Mouse (Mus musculus): ENCODE data around the gene Olfr1287. TPM values are rescaled to one million over a fixed set of nuclear protein-coding genes. Genes with fewer than 3 reads are reported as not detected.

Olfr1287 gene
- total RNA-seq (2012; rRNA removed): not detected in 2 replicates
- not detected for polyA plus RNA-seq (2012; ENCODE audit: insufficient read depth in 1 of 2, insufficient read length in 2 of 2, low read depth in 1 of 2, low replicate concordance in 2 of 2, missing spikeins in 1 of 2)

DNA sequence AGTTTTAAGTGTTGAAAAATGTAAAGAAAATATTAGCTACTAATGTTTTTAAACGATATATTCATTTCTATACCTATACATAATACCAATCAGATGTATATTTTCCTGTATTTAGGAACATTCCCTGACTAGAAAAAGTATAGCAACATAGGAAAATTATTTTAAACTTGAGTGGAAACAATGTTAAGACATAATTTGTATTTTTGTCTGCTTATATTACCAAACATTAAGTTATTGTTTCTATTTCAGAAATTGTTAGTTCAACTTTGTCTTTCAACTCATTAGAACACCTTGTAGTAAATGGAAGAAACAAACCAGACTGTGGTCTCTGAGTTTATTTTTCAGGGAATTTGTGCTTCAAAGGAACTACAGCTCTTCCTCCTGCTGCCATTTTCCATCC, at the start of gene Olfr1287:
Gene Olfr1287 (plus strand): TSS at position 301 of the 400 bp plus-strand sequence.
- Histone ChIP-seq H3K36me3 (ENCODE audit: control insufficient read depth in 1 of 2, insufficient read depth in 2 of 2, low read length in 2 of 2) (no peaks in the 10 kb centered on the region), H3K27ac (ENCODE audit: control insufficient read depth, low read depth, low read length) (no peak within 1 kb of the TSS), H3K4me1 (ENCODE audit: control insufficient read depth in 1 of 2, insufficient read depth in 2 of 2, low read length in 2 of 2) (no peaks in the 10 kb centered on the region), H3K9ac (ENCODE audit: control insufficient read depth, low read depth, low read length, poor library complexity, severe bottlenecking) (no peak within 1 kb of the TSS), H3K27me3 (ENCODE audit: control insufficient read depth in 1 of 2, insufficient read depth in 2 of 2, low read length in 2 of 2) (no peaks in the 10 kb centered on the region), H3K4me3 (ENCODE audit: control insufficient read depth in 1 of 2, insufficient read depth in 1 of 2, low read depth in 2 of 2, low read length in 2 of 2) (no peak within 1 kb of the TSS), H3K9me3 (replicated peaks; ENCODE audit: insufficient read depth, low read length) (no peaks in the 10 kb centered on the region), H3K79me2 (ENCODE audit: control insufficient read depth, insufficient read depth, low read length, poor library complexity) (no peaks in the 10 kb centered on the region)
- DNase-seq (ENCODE audit: low read depth, low spot score): no peak
- TF ChIP-seq ZKSCAN1 (IDR thresholded peaks at IDR 0.05; ENCODE audit: low read depth, low read length): no peak
- no peak for TF ChIP-seq BHLHE40 (IDR thresholded peaks at IDR 0.05; ENCODE audit: borderline replicate concordance, low read depth, low read length)
- TF ChIP-seq SIN3A (IDR thresholded peaks at IDR 0.05; ENCODE audit: low read length): no peak
- no peak for TF ChIP-seq TCF12 (IDR thresholded peaks at IDR 0.05; ENCODE audit: low read depth, low read length)

GRCm38 (mm10) chr2:111422931-111423330, 26.0 kb upstream of the Olfr1287 start, which contains the start of gene Olfr1286:
Olfr1286 (minus strand) TSS chr2:111423115.
- H3K9me3 ChIP-seq (replicated peaks; ENCODE audit: insufficient read depth, low read length): no peaks in the 10 kb centered on the region
- H3K9ac ChIP-seq (ENCODE audit: control insufficient read depth, low read depth, low read length, poor library complexity, severe bottlenecking): no peak within 1 kb of the TSS
- no peaks in the 10 kb centered on the region for H3K36me3 ChIP-seq (ENCODE audit: control insufficient read depth in 1 of 2, insufficient read depth in 2 of 2, low read length in 2 of 2)
- DNase-seq (ENCODE audit: low read depth, low spot score): no peak
- no peaks in the 10 kb centered on the region for H3K79me2 ChIP-seq (ENCODE audit: control insufficient read depth, insufficient read depth, low read length, poor library complexity)
- no peak within 1 kb of the TSS for H3K27ac ChIP-seq (ENCODE audit: control insufficient read depth, low read depth, low read length)
- TF ChIP-seq NRF1 (IDR thresholded peaks at IDR 0.05; ENCODE audit: insufficient read depth, low read depth, low read length, poor library complexity, severe bottlenecking): no peak
- no peak for TF ChIP-seq ZC3H11A (IDR thresholded peaks at IDR 0.05; ENCODE audit: low read depth, low read length)
- no peak for TF ChIP-seq USF1 (IDR thresholded peaks at IDR 0.05; ENCODE audit: low read depth, low read length)
- no peak for TF ChIP-seq TCF12 (IDR thresholded peaks at IDR 0.05; ENCODE audit: low read depth, low read length)
- no peak for TF ChIP-seq SIN3A (IDR thresholded peaks at IDR 0.05; ENCODE audit: low read length)
- no peak for TF ChIP-seq CTCF (IDR thresholded peaks at IDR 0.05 in 2 of 3, conservative IDR thresholded peaks at IDR 0.05 in 1 of 3; ENCODE audit: control insufficient read depth in 1 of 3, insufficient read depth in 1 of 3, low read depth in 2 of 3, low read length in 3 of 3, poor library complexity in 1 of 3, severe bottlenecking in 1 of 3)
- TF ChIP-seq MEF2A (IDR thresholded peaks at IDR 0.05; ENCODE audit: extremely low read depth, insufficient replicate concordance, low read depth, low read length, poor library complexity, severe bottlenecking): no peak
- no peak for TF ChIP-seq ZNF384 (IDR thresholded peaks at IDR 0.05; ENCODE audit: low read depth, low read length)
- no peak for TF ChIP-seq MYB (IDR thresholded peaks at IDR 0.05; ENCODE audit: low read depth, low read length)
- no peak for TF ChIP-seq EP300 (IDR thresholded peaks at IDR 0.05; ENCODE audit: low read depth in 1 of 2, low read length in 2 of 2)
- TF ChIP-seq CHD2 (IDR thresholded peaks at IDR 0.05; ENCODE audit: low read length): no peak
- TF ChIP-seq TAL1 (IDR thresholded peaks at IDR 0.05; ENCODE audit: low read length): no peak
- TF ChIP-seq MXI1 (IDR thresholded peaks at IDR 0.05; ENCODE audit: low read depth, low read length): no peak
- no peak for TF ChIP-seq NELFE (IDR thresholded peaks at IDR 0.05; ENCODE audit: low read depth, low read length)
- TF ChIP-seq E2F4 (IDR thresholded peaks at IDR 0.05; ENCODE audit: borderline replicate concordance, low read depth, low read length): no peak
- no peak for TF ChIP-seq RCOR1 (IDR thresholded peaks at IDR 0.05; ENCODE audit: low read depth, low read length)
- TF ChIP-seq USF2 (IDR thresholded peaks at IDR 0.05; ENCODE audit: borderline replicate concordance in 1 of 2, insufficient read depth in 1 of 2, low read depth in 1 of 2, low read length in 2 of 2): no peak
- no peak within 1 kb of the TSS for H3K4me3 ChIP-seq (ENCODE audit: control insufficient read depth in 1 of 2, insufficient read depth in 1 of 2, low read depth in 2 of 2, low read length in 2 of 2)
- H3K4me1 ChIP-seq (ENCODE audit: control insufficient read depth in 1 of 2, insufficient read depth in 2 of 2, low read length in 2 of 2): no peaks in the 10 kb centered on the region
- H3K27me3 ChIP-seq (ENCODE audit: control insufficient read depth in 1 of 2, insufficient read depth in 2 of 2, low read length in 2 of 2): no peaks in the 10 kb centered on the region

All from MEL (cell line).